Mouse (Mus musculus) myocyte (in vitro differentiated cells): ENCODE results near the gene Plekhm2. TPM values are rescaled to one million over a fixed set of nuclear protein-coding genes. Genes with fewer than 3 reads are reported as not detected.

Experiments used
- H3K27me3 ChIP-seq: one replicate; pipeline ENCODE4 v1.6.1; 2011; ENCODE audit not compliant: control insufficient read depth, insufficient read depth, insufficient read length
- H3K36me3 ChIP-seq: one replicate; pipeline ENCODE4 v1.6.1; 2011; ENCODE audit not compliant: control insufficient read depth, insufficient read depth
- H3K4me2 ChIP-seq: one replicate; pipeline ENCODE4 v1.6.1; 2011; ENCODE audit warnings: low read depth, control low read depth
- H3K4me3 ChIP-seq: one replicate; pipeline ENCODE4 v1.5.1; 2011; ENCODE audit warnings: mild to moderate bottlenecking, control low read depth, moderate library complexity
- H3K79me2 ChIP-seq: one replicate; pipeline ENCODE4 v1.6.1; 2011; ENCODE audit not compliant: control insufficient read depth, insufficient read depth
- H3ac ChIP-seq: one replicate; pipeline ENCODE4 v1.6.1; 2011; ENCODE audit not compliant: control insufficient read depth, insufficient read length
- CEBPB ChIP-seq: IDR thresholded peaks from 2 replicates; pipeline ENCODE4 v1.6.1; 2011; ENCODE audit warnings: mild to moderate bottlenecking, moderate library complexity; ENCODE audit not compliant: poor library complexity, insufficient read depth, severe bottlenecking
- E2F4 ChIP-seq: IDR thresholded peaks from one replicate; pipeline ENCODE4 v1.6.1; 2011; ENCODE audit warnings: mild to moderate bottlenecking, control low read depth, moderate library complexity; ENCODE audit not compliant: insufficient read depth
- MAX ChIP-seq: IDR thresholded peaks from one replicate; pipeline ENCODE4 v1.6.1; 2011; ENCODE audit warnings: low read depth, mild to moderate bottlenecking, control low read depth
- MYOD1 ChIP-seq, 3 experiments: IDR thresholded peaks; one replicate each; pipeline ENCODE4 v1.6.1; 2011; ENCODE audit warnings: control low read depth in 2 of 3, low read depth in 2 of 3, mild to moderate bottlenecking in 2 of 3, moderate library complexity in 1 of 3; ENCODE audit not compliant: insufficient read length in 2 of 3, control insufficient read depth in 1 of 3
- MYOG ChIP-seq, 3 experiments: IDR thresholded peaks; one replicate each; pipeline ENCODE4 v1.6.1; 2011; ENCODE audit warnings: control low read depth in 2 of 3, low read depth in 2 of 3, mild to moderate bottlenecking in 2 of 3; ENCODE audit not compliant: insufficient read length in 2 of 3, control insufficient read depth in 1 of 3, insufficient read depth in 1 of 3
- POLR2A ChIP-seq: IDR thresholded peaks from one replicate; pipeline ENCODE4 v1.6.1; 2011; ENCODE audit warnings: low read depth, mild to moderate bottlenecking, control low read depth, moderate library complexity; ENCODE audit not compliant: insufficient read length
- POLR2AphosphoS2 ChIP-seq: IDR thresholded peaks from one replicate; pipeline ENCODE4 v1.6.1; 2011; ENCODE audit warnings: low read depth, control low read depth; ENCODE audit not compliant: insufficient read length
- REST ChIP-seq: IDR thresholded peaks from one replicate; pipeline ENCODE4 v1.6.1; 2011; ENCODE audit warnings: mild to moderate bottlenecking, control low read depth, moderate library complexity; ENCODE audit not compliant: insufficient read depth, insufficient read length
- SRF ChIP-seq: IDR thresholded peaks from one replicate; pipeline ENCODE4 v1.6.1; 2011; ENCODE audit warnings: low read depth; ENCODE audit not compliant: control insufficient read depth, insufficient read length
- TCF12 ChIP-seq: IDR thresholded peaks from one replicate; pipeline ENCODE4 v1.6.1; 2011; ENCODE audit warnings: mild to moderate bottlenecking, control low read depth; ENCODE audit not compliant: poor library complexity, insufficient read depth, severe bottlenecking
- TCF3 ChIP-seq: IDR thresholded peaks from one replicate; pipeline ENCODE4 v1.6.1; 2011; ENCODE audit warnings: low read depth, control low read depth; ENCODE audit not compliant: insufficient read length
- USF1 ChIP-seq: IDR thresholded peaks from one replicate; pipeline ENCODE4 v1.6.1; 2011; ENCODE audit warnings: low read depth, mild to moderate bottlenecking, control low read depth, moderate library complexity
- polyA plus RNA-seq: library from polyadenylated mRNA; unstranded; fragments of >200 nt; fragmentation: generic; extraction: Trizol; gene quantifications from one replicate; pipeline ENCODE4 v1.2.1, GENCODE M21; 2012; ENCODE audit warnings: missing spikeins

Plekhm2 gene
- polyA plus RNA-seq, 1 experiment, result 20.4 TPM

- no peak overlapping the region for H3K4me2 ChIP-seq
- TF ChIP-seq POLR2AphosphoS2 (no peak), POLR2A (no peak), MYOD1 (IDR thresholded peaks at IDR 0.05; ENCODE audit: control insufficient read depth in 1 of 3, insufficient read length in 2 of 3, low read depth in 2 of 3) (no peak), USF1 (no peak), SRF (no peak), REST (no peak), MAX (no peak), E2F4 (no peak), CEBPB (no peak), TCF3 (no peak), TCF12 (no peak)
- H3K4me3 ChIP-seq, result no peak overlapping the region
- no peaks in the 10 kb centered on the region for H3K36me3 ChIP-seq
- H3K79me2 ChIP-seq, result no peaks in the 10 kb centered on the region
- H3K27me3 ChIP-seq, result no peaks in the 10 kb centered on the region
- no peak overlapping the region for H3ac ChIP-seq
Observed at GRCm38 (mm10) chr4:141623037-141623436, 41.7 kb downstream of the Plekhm2 start.

- H3K4me2 ChIP-seq, result no peak overlapping the region
- H3K36me3 ChIP-seq, result no peaks in the 10 kb centered on the region
- H3ac ChIP-seq, result no peak overlapping the region
- no peaks in the 10 kb centered on the region for H3K27me3 ChIP-seq
- H3K79me2 ChIP-seq, result no peaks in the 10 kb centered on the region
- TF ChIP-seq USF1, result no peak
- TF ChIP-seq SRF, result no peak
- TF ChIP-seq POLR2A, result no peak
- no peak for TF ChIP-seq TCF3
- TF ChIP-seq REST, result no peak
- TF ChIP-seq POLR2AphosphoS2, result no peak
- TF ChIP-seq CEBPB, result no peak
- TF ChIP-seq MYOD1 (IDR thresholded peaks at IDR 0.05; ENCODE audit: control insufficient read depth in 1 of 3, insufficient read length in 2 of 3, low read depth in 2 of 3), result no peak
- no peak for TF ChIP-seq TCF12
- no peak for TF ChIP-seq MAX
- no peak for TF ChIP-seq E2F4
- H3K4me3 ChIP-seq, result no peak overlapping the region
Observed at GRCm38 (mm10) chr4:141622580-141622979, 42.1 kb downstream of the Plekhm2 start.

- H3K36me3 ChIP-seq, result no peaks in the 10 kb centered on the region
- H3ac ChIP-seq, result no peak overlapping the region
- H3K4me2 ChIP-seq, result no peak overlapping the region
- H3K79me2 ChIP-seq, result no peaks in the 10 kb centered on the region
- TF ChIP-seq E2F4 (no peak), MAX (no peak), POLR2A (no peak), MYOG (IDR thresholded peaks at IDR 0.05; ENCODE audit: control insufficient read depth in 1 of 3, insufficient read depth in 1 of 3, insufficient read length in 2 of 3, low read depth in 2 of 3) (no peak), TCF3 (no peak), USF1 (no peak), SRF (no peak)
- H3K4me3 ChIP-seq, result no peak overlapping the region
- no peaks in the 10 kb centered on the region for H3K27me3 ChIP-seq
Observed at GRCm38 (mm10) chr4:141622091-141622490, 42.6 kb downstream of the Plekhm2 start.

GRCm38 (mm10) chr4:141621297-141621696 lies 43.4 kb downstream of the Plekhm2 start:
- no peak overlapping the region for H3K4me3 ChIP-seq
- H3K79me2 ChIP-seq, result no peaks in the 10 kb centered on the region
- no peak overlapping the region for H3ac ChIP-seq
- H3K4me2 ChIP-seq, result no peak overlapping the region
- TF ChIP-seq MYOG (IDR thresholded peaks at IDR 0.05; ENCODE audit: control insufficient read depth in 1 of 3, insufficient read depth in 1 of 3, insufficient read length in 2 of 3, low read depth in 2 of 3) (peak in 1 of 3 experiments; percentile 55), TCF12 (no peak), REST (no peak)
- H3K27me3 ChIP-seq, result no peaks in the 10 kb centered on the region
- H3K36me3 ChIP-seq, result no peaks in the 10 kb centered on the region

DNA sequence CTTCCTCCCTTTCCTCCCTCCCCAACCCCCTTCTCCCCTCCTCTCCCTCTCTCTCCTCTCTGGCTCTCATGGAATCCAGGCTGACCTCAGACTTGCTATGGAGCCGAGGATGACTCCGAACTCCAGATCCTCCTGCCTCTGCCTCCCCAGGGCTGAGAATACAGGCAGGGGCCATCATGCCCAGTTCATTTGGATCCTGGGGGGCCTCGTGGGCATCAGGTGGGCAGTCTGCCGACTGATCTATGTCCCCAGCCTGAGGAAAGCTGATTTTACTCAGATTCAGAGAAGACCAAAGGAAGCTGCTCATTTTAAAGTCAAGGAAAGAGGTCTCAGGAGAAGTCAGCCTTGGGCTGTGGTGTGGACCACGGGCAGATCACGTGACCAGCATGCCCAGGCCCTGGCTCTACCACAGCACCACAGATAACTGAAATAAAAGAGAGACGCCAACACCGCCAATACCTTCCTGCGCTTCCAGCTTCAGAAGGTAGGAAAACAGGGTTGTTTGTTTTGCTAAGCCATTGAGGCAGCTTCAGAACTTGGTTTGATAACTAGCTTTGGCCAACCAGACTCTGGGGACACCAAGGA lies 45.3 kb downstream of the Plekhm2 start:
- Histone ChIP-seq H3ac (no peak overlapping the region), H3K36me3 (no peaks in the 10 kb centered on the region)

More for the DNA sequence above, 45.3 kb downstream of the Plekhm2 start:
- H3K4me3 ChIP-seq, result no peak overlapping the region
- H3K4me2 ChIP-seq, result no peak overlapping the region
- H3K79me2 ChIP-seq, result no peaks in the 10 kb centered on the region
- no peaks in the 10 kb centered on the region for H3K27me3 ChIP-seq
- TF ChIP-seq USF1 (no peak), CEBPB (no peak), MYOD1 (IDR thresholded peaks at IDR 0.05; ENCODE audit: control insufficient read depth in 1 of 3, insufficient read length in 2 of 3, low read depth in 2 of 3) (no peak), SRF (no peak), E2F4 (no peak), POLR2A (no peak), TCF12 (no peak), POLR2AphosphoS2 (no peak), MYOG (IDR thresholded peaks at IDR 0.05; ENCODE audit: control insufficient read depth in 1 of 3, insufficient read depth in 1 of 3, insufficient read length in 2 of 3, low read depth in 2 of 3) (no peak)
